In the genomic region with DNA sequence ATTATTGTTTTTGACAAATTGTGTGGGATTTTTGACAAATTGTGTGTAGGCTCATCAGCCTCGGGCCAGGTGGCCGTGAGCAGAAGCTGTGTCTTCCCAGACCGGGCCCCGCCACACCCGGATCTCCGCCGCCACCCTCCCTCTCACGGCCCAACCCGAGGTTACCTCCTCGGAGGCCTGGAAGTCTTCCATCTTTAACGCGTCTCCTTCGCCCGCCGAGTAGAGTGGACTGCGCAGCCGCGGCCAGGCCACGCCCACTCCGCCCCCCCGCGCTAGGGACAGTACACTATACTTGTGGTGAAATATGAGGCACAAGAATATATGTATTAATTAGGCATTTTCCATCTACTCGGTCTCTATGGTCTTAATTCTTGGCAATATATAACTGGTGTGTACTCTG, we compare ENCODE assay signal across 7 mouse cellular contexts.
DNase-seq lines count a peak whose midpoint lies in the region; ATAC-seq and TF ChIP-seq lines count a peak whose summit lies in the region.
"Not testable (repeated sequence)": the region's sequence is repeated elsewhere in the genome, so short reads cannot be mapped to it uniquely, and the experiment has no call there.

No protein-coding gene starts in this region.

- H3K4me2 ChIP-seq in forebrain, embryonic 12.5 days: peak overlapping the region; percentile 50
- H3K4me2 ChIP-seq in heart, embryonic 12.5 days: peak overlapping the region; percentile 54
- H3K4me2 ChIP-seq in midbrain, postnatal 0 days (ENCODE audit: low read depth, low read length, poor library complexity, severe bottlenecking): not testable (repeated sequence)

- H3K4me3 ChIP-seq in forebrain, embryonic 12.5 days (replicated peaks): peak overlapping the region; percentile 29; the same call in 1 of the 2 replicates
- H3K4me3 ChIP-seq in heart, embryonic 12.5 days: peak overlapping the region; percentile 32; the same call in 1 of the 2 replicates
- H3K4me3 ChIP-seq in limb, embryonic 10.5 days: not testable (repeated sequence)
- peak overlapping the region; percentile 35 for H3K4me3 ChIP-seq in midbrain, postnatal 0 days (ENCODE audit: low read depth, low read length)

- H3K27me3 ChIP-seq in forebrain, embryonic 12.5 days: peaks cover 14% of the 10 kb centered on the region; the same call in 1 of the 2 replicates
- H3K27me3 ChIP-seq in heart, embryonic 12.5 days (replicated peaks): peaks cover 21% of the 10 kb centered on the region
- peaks cover 18% of the 10 kb centered on the region for H3K27me3 ChIP-seq in limb, embryonic 10.5 days (ENCODE audit: low read depth, poor library complexity, severe bottlenecking)
- not testable (repeated sequence) for H3K27me3 ChIP-seq in midbrain, postnatal 0 days (ENCODE audit: insufficient read depth, low read length)

- H3K36me3 ChIP-seq in forebrain, embryonic 12.5 days (replicated peaks); heart, embryonic 12.5 days; limb, embryonic 10.5 days; midbrain, postnatal 0 days (ENCODE audit: insufficient read depth, low read length): not testable (repeated sequence)

- DNase-seq in brain, adult 2 months (ENCODE audit: low read depth, low spot score): peak; percentile 70
- DNase-seq in kidney, adult 8-10 months: peak; percentile 65 to 76
- DNase-seq in limb, embryonic 10.5 days (ENCODE audit: low spot score): peak; percentile 36
- DNase-seq in midbrain, postnatal 0 days (ENCODE audit: low spot score): peak; percentile 76
- peak; percentile 74 for DNase-seq in spleen, adult 18-20 months

- not testable (repeated sequence) for TF ChIP-seq CTCF in midbrain, postnatal 0 days (IDR thresholded peaks at IDR 0.05)

- H3K27ac ChIP-seq in forebrain, embryonic 12.5 days; heart, embryonic 12.5 days (ENCODE audit: poor library complexity, severe bottlenecking); limb, embryonic 10.5 days; midbrain, postnatal 0 days (ENCODE audit: low read depth, low read length): not testable (repeated sequence)

- H3K9me3 ChIP-seq in forebrain, embryonic 12.5 days; heart, embryonic 12.5 days (replicated peaks); limb, embryonic 10.5 days (replicated peaks); midbrain, postnatal 0 days (ENCODE audit: low read length): not testable (repeated sequence)

- ATAC-seq in forebrain, embryonic 12.5 days (ENCODE audit: low FRiP score): peak; percentile 54; the same call in 1 of the 2 replicates
- ATAC-seq in heart, embryonic 12.5 days (ENCODE audit: insufficient number of reproducible peaks, low FRiP score): not testable (repeated sequence)
- ATAC-seq in midbrain, postnatal 0 days (ENCODE audit: low FRiP score): peak; percentile 42; the same call in 1 of the 2 replicates

- not testable (repeated sequence) for H3K4me1 ChIP-seq in forebrain, embryonic 12.5 days; heart, embryonic 12.5 days (replicated peaks); limb, embryonic 10.5 days; midbrain, postnatal 0 days (ENCODE audit: insufficient read depth, low read length)

- H3K9ac ChIP-seq in forebrain, embryonic 12.5 days; heart, embryonic 12.5 days; midbrain, postnatal 0 days (replicated peaks; ENCODE audit: low read length, poor library complexity, severe bottlenecking): not testable (repeated sequence)

- WGBS in forebrain, embryonic 12.5 days: 38% methylated on average over 23 of the region's 23 CpGs
- WGBS in heart, embryonic 12.5 days: 23% methylated on average over 23 of the region's 23 CpGs
- WGBS in limb, embryonic 10.5 days: 32% methylated on average over 23 of the region's 23 CpGs
- 43% methylated on average over 21 of the region's 23 CpGs for WGBS in midbrain, postnatal 0 days
